Mouse (Mus musculus) spleen, adult 12 weeks (tissue): ENCODE data around the gene Rpl18.

ENCODE experiments used
- DNase-seq: peaks from one replicate; pipeline ENCODE4 v3.0.0; 2022; ENCODE audit warnings: low spot score

Rpl18 gene

DNA sequence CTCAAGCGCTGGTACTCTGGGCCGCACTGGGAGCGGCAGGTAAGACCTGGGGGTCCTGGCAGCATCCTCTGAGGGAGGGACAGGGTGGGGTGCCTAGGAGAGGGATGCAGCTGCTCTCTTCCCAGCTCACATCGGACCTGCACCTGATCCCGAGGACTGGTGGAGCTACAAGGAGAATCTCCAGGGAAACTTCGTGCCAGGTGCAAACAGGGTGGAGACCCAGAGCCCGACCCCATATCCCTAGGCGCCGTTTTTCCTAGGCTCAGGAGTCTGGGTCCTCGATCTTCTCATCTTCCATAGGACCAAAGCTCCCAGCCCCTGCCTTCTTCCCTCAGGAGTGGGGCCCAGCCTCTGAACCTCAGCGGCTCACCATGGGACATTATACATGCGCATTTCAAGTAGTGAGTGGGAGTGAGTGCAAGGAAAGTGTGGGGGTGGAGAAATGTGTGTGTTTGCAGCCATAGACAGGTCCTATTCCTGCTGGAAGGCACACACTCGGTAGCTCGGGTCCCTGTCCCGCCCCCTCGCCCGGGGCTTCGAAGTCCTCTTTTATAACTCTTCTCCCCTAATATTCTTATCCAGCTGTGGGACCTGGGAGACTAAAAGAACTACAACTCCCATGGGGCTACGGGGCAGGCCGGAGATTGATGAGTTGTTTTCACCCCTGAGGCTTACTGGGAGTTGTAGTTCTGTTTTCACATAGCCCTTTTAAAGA, 14.8 kb upstream of the Rpl18 start:
- DNase-seq = no peak

DNA sequence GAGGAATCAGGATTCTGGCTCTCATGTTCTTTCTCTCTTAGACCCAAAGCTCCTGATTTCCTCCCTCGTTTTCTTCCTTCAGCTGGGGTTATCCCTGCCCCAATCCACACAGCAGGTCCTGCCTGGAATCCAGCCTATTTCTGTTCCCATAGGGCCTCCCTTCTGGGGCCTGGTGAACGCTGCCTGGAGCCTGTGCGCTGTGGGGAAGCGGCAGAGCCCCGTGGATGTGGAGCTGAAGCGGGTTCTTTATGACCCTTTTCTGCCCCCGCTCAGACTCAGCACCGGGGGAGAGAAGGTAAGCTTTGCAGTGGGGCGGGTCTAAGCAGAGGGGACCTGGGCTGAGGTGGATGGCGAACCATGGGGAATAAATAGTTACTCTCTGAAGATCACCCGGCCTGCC, 14.2 kb upstream of the Rpl18 start:
- DNase-seq = no peak

DNA sequence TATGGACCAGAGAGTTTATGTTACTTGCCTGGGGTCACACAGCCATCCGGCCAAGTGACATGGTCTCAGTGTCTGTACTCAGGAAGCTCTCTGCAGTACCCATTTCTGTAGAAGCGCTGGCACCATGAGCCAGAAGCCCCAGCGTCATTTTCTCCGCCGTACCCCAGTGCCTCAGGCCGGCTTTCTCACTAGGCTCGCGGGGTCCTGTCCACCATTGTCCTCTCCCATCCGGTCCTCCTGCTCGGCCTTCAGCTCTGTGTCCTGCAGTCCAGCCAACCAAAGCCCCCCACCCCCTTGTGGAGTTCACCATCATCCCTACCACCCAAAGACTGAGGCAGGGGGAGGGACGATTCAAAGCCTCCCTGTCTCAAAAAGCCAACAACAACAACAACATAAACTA, 13.7 kb upstream of the Rpl18 start:
- no peak for DNase-seq

DNA sequence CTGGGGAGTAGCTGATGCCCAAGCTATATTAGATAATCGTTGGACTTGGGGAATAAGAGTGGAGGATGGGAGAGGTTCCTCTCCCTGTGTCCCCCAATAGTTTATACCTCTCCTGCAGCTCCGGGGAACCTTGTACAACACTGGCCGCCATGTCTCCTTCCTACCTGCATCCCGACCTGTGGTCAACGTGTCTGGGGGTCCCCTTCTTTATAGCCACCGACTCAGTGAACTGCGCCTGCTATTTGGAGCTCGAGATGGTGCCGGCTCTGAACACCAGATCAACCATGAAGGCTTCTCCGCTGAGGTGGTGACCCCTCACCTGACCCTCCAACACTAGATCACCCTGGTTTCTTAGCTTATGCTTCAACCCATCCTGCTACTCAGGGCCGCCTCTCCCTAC, 12.9 kb upstream of the Rpl18 start:
- DNase-seq = no peak

DNA sequence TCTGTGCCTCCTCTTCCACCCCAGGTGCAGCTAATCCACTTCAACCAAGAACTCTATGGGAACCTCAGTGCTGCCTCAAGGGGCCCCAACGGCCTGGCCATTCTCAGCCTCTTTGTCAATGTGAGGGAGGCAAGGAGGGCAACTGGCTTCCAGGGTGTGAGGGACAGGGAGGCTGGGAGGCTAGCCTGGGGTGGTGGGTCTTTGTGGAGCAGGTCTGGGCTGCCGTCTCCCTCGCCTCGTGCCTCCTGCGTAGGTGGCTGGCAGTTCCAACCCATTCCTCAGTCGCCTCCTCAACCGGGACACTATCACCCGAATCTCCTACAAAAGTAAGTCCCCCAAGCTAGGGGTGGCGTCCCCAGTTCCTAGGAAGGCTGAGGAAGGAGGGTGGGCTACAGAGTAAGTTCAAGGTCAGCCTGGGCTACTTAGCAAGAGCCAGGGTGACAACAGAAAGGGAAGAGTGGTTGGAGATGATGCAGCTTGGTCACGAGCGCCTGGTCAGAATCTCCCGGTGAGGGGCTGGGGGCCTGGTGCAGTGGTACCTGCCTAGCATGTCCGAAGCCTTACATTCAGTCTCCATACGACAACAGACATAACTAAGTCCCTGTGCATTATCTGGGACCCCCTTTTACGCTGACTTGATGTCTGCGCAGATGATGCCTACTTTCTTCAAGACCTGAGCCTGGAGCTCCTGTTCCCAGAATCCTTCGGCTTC, 12.3 kb upstream of the Rpl18 start:
- DNase-seq = no peak

DNA sequence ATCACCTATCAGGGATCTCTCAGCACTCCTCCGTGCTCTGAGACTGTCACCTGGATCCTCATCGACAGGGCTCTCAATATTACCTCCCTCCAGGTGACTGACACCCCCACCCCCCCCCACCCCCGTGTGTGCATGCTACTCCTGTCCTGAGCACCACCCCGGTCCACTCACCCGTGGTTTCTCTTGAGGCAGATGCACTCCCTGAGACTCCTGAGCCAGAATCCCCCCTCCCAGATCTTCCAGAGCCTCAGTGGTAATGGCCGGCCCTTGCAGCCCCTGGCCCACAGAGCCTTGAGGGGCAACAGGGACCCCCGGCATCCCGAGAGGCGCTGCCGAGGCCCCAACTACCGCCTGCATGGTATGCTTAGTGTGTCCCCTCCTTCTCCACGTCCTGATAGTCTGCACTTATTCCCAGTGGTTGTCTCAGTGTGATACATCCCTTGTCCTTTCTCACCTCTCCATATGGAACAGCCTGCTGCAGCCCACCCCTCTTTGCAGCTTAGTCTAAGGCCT, 11.7 kb upstream of the Rpl18 start:
- DNase-seq = no peak

DNA sequence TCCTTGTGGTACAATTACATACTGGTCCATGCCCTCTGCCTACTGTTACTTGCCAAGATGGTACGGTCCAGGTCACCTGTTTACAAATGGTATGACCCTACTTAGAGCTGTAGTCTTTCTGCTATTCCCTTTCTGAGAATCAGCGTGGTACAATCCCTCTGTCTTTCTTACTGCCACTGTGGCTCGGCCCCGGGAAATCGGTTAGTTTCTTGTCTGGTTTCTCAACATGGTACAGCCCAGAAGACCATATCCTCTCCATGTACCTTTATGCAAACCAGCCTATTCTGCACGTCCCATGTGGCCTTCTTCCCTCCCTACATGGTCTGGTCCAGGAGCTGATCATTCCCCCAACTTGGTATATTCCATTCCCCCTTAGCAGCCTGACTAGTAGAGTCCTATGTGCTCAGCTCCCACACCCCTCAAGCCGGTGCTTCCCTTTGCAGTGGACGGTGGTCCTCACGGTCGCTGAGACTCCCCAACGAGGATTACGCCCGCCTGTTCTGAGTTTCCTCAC, 11.2 kb upstream of the Rpl18 start:
- DNase-seq = no peak

DNA sequence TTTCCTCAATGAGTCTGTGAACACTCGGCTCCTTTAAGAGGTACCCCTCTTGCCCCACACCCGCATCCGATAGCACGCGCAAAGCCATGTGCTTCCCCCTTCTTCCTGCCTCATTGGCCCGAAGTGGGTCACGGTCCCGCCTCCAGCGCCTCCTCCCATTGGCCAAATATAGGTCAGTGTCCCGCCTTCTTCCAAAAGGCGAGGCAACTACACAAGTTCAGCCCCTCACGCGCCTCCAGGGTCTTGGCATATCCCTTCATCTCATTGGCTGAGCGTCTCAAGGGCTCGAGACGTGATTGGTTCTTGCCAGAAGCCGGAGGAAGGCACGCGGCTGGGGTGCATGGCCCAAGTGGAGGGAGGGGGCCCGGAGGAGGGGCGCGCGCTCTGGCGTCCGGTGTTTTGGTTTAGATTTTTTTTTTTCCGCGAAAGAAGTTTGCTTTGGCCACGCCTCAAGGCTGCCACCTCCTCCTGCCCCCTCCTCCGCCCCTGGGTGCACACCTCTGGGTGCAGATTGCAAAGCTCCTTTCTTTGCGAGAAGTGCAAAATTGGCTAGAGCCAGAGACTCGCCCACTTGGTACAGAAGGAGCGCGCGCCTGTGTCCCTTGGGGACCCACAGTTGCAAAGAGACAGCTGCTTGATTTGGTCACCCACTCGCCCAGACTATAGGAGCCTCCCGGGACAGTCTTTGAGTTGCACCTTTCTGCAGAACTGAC, 10.4 kb upstream of the Rpl18 start, which contains the start of gene Dbp:
Dbp (plus strand) TSS at position 359 of the 713 bp plus-strand sequence.
- DNase-seq = peak; percentile 87

DNA sequence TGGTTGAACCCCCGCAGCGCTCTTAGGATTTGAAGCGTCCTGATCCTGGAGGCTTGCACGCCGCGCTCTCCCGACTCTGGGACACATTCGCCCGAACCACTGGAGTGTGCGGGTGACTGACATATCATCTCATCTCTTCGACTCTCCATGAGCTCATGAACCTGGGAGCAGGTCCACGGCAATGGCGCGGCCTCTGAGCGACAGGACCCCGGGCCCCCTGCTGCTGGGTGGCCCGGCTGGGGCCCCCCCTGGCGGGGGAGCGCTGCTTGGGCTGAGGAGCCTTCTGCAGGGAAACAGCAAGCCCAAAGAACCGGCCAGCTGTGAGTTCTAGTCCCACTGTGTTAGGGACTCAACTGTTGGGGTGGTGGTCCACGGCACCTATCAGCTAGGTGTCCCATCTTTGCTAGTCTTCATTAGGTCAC, 9.8 kb upstream of the Rpl18 start:
- DNase-seq = no peak

DNA sequence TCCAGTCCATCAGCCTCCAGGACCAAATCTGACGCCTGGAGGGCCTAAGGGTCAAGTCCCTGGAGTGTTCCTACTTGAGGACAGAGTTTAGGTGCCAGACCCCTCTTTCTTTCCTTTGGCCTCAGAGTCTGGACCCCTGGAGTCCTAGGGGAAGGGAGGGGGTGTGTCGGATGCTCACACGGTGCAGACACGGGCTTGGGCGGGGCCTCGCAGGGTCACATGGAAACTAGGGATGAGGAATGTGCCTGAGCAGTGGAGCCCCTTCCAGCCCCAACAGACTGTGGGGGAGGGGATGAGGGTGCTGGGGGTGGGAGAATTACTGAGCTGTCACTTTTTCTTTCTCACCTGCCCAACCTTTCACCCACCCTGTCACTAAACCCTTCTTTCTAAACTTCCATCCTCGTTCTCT, 9.4 kb upstream of the Rpl18 start:
- DNase-seq = no peak

DNA sequence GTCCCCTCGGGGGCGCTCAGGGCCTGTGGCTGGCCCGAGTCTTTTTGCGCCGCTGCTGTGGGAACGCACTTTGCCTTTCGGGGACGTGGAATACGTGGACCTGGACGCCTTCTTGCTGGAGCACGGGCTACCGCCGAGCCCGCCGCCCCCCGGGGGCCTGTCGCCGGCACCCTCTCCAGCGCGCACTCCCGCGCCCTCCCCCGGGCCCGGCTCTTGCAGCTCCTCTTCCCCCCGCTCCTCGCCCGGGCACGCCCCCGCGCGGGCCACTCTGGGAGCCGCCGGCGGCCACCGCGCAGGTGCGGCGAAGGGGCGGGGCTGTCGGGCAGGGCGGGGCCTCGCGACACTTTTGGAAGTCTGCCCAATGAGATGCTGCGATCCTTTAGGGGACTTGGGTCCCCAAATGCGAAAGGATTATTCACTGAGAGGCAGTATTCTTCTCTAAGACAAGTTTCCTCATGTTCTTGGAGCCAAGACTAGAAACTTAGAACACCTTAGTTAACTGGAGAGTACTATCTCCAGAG, 8.5 kb upstream of the Rpl18 start:
- peak; percentile 72 for DNase-seq

DNA sequence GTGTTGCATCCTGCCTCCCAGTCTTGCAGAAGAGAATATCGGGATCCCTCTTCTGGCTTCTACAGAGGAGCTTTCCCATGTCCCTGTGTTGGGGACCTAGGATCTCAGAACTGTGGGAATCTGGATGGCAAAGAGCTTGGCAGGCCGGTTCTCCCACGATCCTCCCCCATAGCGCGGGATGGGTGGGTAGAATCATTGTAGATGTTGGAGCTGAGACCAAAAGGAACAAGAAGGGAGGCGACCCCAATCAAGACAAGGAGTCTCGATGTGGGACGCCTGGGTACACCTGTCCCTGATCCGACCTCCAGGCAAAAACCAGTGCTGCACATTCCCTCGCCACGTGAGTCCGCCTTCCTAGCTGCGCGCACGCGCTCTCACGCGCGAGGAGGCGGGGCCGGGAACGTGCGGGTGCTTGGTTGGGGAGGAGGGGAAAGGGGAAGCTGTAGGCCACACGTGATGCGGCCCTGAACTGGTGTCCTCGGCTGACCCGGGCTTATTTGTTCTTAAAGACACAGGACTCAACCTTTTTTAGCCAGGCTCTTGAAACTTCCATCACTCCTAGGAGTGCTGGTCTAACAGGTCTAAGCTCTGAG, 7.8 kb upstream of the Rpl18 start:
- DNase-seq = peak; percentile 79

DNA sequence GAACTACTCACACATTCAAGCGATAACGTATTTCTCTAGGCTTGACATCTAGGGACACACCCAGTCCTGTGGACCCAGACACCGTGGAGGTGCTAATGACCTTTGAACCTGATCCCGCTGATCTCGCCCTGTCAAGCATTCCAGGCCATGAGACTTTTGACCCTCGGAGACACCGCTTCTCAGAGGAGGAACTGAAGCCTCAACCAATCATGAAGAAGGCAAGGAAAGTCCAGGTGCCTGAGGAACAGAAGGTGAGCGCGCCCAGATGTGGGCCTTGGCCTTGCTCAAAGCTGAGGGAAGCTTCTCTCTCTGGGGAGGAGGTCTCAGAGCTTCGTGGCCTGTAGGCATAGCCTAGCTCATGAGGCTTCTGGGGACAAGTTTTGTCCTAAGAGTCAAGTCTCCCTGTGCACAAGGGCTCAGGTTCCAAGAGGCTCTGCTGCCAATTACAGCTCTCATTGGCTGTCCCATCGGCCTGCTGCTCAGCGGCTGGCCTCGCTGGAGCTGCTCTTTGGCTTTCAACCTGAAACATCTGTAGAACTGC, 7.0 kb upstream of the Rpl18 start:
- DNase-seq = no peak

DNA sequence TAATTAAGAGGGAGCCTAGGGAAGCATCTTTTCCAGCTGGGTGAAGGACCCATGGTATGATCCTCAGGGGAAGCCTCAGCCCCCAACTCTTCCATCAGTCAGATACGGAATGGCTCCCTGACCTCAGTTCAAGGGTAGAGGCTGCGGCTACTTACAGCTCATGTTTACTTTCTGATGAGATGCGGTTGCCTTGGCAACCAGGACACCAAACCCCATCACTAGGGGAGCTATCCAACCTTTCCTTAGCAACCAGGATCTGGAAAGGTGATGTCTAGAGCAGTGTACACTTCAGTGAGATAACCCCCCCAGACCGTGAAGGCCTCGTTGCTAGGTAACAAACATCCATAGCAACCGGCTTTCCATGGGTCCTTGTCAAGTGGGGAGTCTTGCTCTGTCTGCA, 6.2 kb upstream of the Rpl18 start:
- DNase-seq = no peak

DNA sequence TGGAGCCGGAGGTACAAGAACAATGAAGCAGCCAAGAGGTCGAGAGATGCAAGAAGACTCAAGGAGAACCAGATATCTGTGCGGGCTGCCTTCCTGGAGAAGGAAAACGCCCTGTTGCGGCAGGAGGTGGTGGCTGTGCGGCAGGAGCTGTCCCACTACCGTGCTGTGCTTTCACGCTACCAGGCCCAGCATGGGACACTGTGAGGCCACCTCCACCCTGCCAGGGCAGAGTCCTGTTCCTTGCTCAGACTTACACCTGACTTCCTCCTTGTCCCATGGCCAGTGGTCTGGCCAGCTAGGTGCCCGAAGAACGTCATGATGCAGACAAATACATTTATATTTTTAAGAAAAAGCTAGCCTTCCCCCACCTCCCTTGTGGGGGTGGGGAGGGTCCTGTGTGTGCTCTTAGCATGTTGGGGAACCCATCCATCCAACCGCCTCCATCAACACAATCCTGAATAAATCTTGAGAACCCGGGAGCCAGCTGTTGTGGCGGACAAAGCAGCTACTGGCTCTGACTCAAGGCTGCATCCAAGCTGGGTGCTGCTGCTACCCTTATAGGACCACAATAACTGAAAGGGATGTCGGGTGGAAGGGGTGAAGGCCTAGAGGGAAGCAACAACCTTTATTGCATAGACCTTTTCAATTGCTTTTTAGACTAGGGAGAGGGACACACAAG, 5.4 kb upstream of the Rpl18 start:
- no peak for DNase-seq

DNA sequence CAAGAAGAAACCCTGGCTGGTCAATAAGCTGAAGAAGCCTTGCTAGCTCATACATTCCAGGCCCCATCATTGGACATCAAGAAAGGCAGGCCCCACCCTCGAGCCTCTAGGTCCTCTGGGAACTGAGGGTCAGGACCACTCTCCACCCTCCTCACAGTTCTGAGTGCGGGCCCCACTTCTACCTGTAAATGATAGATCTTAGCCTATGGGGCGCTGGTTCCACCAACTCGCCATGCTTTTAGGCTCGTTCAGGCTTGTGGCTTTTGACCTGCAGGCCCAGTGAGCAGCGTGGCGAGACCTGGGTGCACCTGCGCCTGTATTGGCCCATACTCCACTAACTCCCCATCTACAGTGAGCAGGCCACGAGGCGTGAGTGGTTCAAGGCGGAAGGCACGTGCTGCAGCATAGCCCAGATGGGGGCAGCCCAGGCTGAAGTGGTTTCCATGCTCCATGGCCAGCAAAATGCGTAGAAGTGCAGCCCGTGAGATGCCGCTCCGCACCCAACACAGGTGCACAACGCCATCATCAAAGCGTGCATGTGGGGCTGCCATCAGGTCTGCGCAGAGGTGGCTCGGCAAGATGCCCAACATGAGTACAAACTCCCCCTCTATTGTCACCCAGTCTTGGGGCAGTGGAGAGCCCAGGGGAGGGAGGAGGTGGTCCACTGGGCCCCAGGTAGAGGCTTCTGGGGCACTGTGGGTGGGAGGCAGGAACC, 4.6 kb upstream of the Rpl18 start:
- DNase-seq = no peak

DNA sequence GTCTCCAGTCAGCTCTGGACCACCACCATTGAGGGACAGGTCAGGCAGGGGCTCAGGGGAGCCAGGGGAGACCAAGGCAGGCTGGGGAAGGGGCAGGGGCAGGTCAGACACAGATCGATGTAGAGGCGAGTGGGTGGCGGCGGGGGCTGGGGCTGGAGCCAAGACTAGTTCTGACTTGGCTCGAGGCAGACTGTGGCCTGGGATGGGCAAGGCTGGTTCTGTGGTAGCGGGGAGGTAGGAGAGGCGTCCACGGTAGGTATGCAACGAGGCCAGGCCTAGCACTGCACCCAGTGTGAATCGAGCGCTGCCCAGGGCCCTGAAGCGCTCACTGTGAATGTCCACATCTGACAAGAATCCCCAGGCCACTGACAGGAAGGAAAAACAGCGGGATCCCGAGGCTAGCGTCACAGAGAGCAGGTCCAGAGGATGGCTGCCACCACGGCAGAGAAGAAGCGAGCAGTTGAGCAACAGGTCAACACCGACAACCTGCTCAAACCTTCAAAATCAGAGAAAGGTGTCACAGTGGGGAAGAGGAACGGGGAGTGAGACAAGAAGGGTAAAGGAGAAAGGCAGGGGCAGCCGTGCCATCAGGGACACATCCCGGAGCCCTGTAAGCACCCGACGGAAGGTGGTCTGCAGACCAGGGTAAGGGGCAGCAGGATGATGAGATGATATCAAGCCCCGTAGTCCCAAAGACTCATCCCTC, 3.8 kb upstream of the Rpl18 start:
- DNase-seq = no peak

DNA sequence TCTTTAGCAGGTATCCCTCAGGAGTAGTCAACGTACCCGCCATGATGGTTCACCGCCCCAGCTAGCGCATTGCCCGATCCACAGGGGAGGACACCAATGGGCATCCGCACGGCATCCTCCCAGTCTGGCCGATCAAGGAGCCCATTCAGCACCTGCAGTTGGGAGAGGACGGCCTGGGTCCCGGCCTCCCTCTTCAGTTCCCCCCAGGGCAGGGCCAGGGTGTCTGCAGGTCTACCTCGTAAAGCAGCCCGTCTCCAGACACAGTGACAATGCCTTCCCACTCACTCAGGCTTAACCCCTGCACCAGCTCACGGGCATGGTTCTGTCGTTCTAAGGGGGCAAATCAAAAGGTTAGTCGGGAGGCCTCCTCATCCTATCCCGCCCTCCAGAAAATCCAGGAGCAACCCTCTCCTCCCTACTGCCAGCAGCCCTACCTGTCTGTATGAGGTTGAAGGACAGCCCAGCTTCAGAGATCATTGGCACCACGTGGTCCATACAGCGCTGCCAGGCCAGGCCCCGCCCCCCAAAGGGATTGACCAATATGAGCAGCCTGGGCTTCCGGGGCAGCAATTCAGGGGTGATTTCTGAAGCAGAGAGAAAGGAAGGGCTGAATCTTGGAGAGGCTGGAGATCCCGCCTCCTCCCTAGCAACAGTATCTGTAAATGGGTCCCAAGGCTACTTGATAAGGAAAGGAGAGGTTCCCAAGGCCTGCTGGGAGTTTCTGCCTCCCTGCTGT, 3.1 kb upstream of the Rpl18 start:
- no peak for DNase-seq

DNA sequence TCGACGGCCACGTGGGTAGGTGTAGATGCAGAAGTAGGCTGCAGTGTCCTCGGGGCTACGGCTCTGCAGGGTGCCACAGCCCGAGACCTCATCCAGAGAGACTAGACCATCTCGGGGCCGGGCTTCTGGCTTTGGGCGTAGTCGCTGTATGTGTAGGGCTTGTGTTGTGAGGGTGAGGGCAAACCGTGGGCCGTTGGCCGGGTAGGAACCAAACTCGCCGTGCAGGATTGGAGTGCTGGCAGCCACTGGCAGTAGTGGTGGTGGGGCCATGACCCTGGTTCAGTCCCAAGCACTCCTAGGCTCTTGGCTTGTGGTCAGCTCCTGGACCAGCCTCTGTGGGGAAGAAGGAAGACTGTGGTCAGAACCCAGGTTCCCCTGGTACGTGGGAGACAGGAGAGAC, 1.9 kb upstream of the Rpl18 start:
- no peak for DNase-seq
